Mouse (Mus musculus): ENCODE measurements at regions not wholly inside any gene's neighbourhood (a gene's known extent, or its start where the extent isn't known, plus 50 kb on each side); places are given as distances from the start of the nearest gene placed in this dataset.

DNA sequence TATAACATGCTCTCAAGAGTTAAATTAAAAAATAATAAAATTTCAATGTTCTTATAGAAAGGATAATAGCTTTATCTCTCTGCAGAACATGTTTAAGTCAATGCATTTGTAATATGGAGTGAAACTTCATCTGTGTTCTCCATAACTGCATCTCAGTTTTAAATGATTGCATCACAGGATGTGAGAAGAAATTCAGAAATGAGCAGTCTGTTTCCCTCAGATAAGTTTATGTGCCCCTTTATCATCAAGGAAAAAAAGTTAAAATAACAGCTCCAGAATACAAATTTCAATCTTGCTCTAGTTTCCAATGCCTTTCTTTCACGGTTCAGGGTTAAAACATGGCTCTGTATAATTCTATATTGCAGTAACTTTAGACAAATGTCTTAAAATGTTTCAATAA is 1048.3 kb downstream of the Pla2g4a start:
- intact Hi-C loops (cut with DNase I), result no loop called here
- no peak for DNase-seq (ENCODE audit: low spot score in 2 of 2)

- no peak for DNase-seq (ENCODE audit: low spot score in 2 of 2)
- intact Hi-C loops (cut with DNase I), result no loop called here
These were observed 1057.0 kb downstream of the Pla2g4a start for GRCm38 (mm10) chr1:148904067-148904466.

DNA sequence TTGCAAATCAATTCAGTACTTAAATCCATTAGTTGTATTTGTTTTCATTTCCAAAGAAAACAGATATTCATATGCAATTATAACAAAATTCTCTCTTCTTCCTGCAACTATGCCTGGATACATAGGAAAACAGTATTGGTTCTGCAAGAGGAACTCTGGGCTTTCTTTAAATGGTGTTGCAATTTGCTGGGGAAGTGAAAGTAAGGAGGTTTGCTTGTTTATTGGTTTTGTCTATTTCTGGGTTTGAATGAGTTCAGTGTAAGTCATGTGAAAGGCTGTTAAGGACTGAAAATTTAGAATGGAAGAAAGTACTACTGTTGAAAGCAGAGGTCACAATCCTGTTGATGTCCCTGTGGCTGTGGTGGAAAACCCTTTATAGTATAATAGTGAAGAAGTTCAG is 1058.0 kb downstream of the Pla2g4a start:
- intact Hi-C loops (cut with DNase I), result no loop called here
- DNase-seq (ENCODE audit: low spot score in 2 of 2), result peak in 1 of 2 experiments; percentile 4

DNA sequence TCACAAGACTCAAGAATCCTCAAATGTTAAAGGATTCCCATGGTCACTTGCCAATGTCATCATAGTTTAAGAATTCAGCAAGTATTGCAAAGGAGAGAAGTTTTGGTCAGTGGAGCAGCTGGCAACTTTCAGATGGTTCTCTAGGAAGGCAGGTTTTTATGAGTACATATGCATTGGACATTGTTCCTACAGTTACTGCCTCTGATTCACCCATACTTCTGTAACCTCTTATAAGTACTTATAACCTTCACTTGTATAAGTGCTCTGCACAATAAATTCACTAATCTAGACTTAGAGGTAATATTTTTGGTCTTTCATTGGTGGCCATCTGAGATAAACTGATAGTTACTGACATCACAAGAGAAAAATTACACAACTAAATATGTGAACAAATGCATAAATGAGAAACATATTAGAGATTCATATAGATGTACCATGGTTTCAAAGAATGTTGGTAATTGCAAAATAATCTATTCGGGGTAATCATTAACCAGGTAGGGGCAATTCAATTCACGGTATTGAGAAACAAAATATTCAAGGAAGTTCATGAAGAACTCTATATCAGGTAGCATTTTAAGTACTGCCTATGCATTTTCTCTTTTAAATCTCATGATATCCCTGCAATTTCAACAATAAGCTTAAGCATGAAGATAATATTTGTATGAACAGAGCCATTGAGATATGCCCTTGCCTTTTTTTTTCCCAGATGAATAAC is 1059.6 kb downstream of the Pla2g4a start:
- no peak for DNase-seq (ENCODE audit: low spot score in 2 of 2)
- intact Hi-C loops (cut with DNase I), result no loop called here

GRCm38 (mm10) chr1:148870788-148871187 is 1090.3 kb downstream of the Pla2g4a start:
- intact Hi-C loops (cut with DNase I), result no loop called here
- DNase-seq (ENCODE audit: low spot score in 2 of 2), result no peak

DNA sequence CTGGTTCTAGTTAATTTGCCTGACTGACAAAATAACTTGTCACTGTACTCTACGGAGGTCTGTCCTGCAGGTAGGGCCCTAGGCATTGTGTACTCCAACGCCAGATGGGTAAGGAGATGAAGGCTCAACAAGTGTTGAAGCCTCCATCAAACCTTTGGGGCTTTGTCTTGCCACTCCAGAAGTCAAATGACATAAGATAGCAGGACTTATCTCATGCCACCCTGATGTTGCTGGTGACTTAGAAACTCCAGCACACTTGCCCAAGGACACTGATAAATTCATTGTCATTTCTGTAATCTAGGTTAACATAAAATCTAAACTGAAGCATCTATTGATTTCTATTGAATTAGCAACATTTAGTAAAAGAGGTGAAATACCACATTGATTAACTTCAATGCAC is 1097.5 kb downstream of the Pla2g4a start:
- no peak for DNase-seq (ENCODE audit: low spot score in 2 of 2)
- intact Hi-C loops (cut with DNase I), result no loop called here

- DNase-seq (ENCODE audit: low spot score in 2 of 2), result no peak
- intact Hi-C loops (cut with DNase I), result no loop called here
These were observed 1108.1 kb downstream of the Pla2g4a start for GRCm38 (mm10) chr1:148852990-148853389.

- no peak for DNase-seq (ENCODE audit: low spot score in 2 of 2)
- intact Hi-C loops (cut with DNase I), result no loop called here
These were observed 1114.5 kb downstream of the Pla2g4a start for GRCm38 (mm10) chr1:148846595-148846994.

- intact Hi-C loops (cut with DNase I), result no loop called here
- DNase-seq (ENCODE audit: low spot score in 2 of 2), result no peak
These were observed 1137.9 kb downstream of the Pla2g4a start for GRCm38 (mm10) chr1:148823146-148823545.

DNA sequence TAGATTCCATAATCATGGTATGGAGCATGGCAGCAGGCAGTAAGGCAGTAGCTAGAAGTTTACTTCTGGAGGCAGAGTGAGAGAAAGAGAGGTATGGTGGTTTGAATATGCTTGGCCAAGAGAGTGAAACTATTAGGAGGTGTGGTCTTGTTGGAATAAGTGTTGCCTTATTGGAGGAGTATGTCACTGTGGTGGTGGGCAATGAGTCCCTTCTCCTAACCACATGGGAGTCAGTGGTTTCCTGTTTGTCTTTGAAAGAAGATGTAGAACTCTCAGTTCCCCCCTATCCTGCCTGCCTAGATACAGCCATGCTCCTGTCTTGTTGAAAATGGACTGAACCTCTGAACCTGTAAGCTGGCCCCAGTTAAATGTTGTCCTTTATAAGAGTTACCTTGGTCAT is 1152.4 kb downstream of the Pla2g4a start:
- intact Hi-C loops (cut with DNase I), result no loop called here
- DNase-seq (ENCODE audit: low spot score in 2 of 2), result no peak

DNA sequence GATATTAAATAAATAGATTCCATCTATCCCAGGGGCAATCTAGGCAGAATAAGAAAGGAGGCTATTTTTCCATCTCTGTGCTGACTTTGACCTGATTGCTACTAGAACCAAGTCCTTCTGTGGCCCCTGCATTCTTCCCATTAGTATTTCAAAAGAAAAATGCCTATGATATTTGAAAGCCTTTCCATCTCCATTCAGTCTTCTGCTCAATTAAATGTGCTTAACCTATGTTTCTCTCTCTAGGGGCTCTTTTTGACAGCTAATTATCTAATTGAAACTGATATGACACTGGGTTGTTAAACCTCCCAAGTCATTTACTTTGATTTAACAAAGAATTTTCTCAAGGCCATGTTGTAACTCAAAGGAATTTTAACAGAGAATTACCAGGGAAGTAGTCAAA is 1164.0 kb downstream of the Pla2g4a start:
- intact Hi-C loops (cut with DNase I), result no loop called here
- DNase-seq (ENCODE audit: low spot score in 2 of 2), result no peak

GRCm38 (mm10) chr1:148750806-148751205 is 1210.3 kb downstream of the Pla2g4a start:
- DNase-seq (ENCODE audit: low spot score in 2 of 2), result peak; percentile 12 to 32
- intact Hi-C loops (cut with DNase I), result no loop called here

- DNase-seq (ENCODE audit: low spot score in 2 of 2), result no peak
These were observed 1239.0 kb downstream of the Pla2g4a start for GRCm38 (mm10) chr1:148722106-148722505.

GRCm38 (mm10) chr1:148721409-148721808 is 1239.7 kb downstream of the Pla2g4a start:
- intact Hi-C loops (cut with DNase I), result no loop called here
- no peak for DNase-seq (ENCODE audit: low spot score in 2 of 2)

More at GRCm38 (mm10) chr1:148722106-148722505, 1239.0 kb downstream of the Pla2g4a start:
- intact Hi-C loops (cut with DNase I), result no loop called here

- intact Hi-C loops (cut with DNase I), result no loop called here
- DNase-seq (ENCODE audit: low spot score in 2 of 2), result no peak
These were observed 1240.1 kb downstream of the Pla2g4a start for GRCm38 (mm10) chr1:148720980-148721379.

DNA sequence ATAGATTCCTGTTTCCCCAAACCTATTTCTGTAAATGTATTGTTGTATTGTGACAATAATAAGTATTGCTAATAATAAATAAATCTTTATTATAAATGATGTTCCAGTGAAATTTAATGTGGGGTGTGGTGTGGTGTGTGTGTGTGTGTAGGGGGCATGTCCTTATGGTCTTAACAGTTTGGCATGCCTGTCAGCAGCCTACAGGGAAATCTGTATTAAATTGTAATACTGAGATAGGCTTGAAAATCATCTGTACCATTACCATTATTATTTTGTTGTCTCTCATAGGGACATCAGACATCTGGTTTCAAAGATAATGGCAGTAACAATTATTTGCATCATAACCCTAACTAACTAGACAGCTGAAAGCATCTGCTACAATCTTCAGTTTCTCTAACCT is 1253.0 kb downstream of the Pla2g4a start:
- intact Hi-C loops (cut with DNase I), result no loop called here
- DNase-seq (ENCODE audit: low spot score in 2 of 2), result no peak

DNA sequence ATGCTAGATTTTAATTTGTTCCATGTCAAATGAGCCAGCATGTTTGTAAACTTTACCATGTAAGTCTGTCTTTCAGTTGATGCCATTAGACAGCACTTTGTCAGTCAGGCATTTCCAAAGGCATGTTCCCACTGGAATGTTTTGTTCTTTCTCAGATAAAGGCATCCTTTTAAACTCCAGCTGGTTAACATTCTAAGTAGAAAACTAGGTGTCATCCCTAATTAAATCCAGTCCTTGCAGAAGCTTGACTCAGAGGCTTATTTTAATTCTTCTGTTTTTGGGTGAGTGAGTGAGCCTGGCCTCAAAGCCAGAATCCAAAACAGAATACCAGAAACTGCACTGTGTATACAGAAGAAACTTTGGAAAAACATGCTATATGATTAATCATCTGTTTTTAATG is 1253.4 kb downstream of the Pla2g4a start:
- intact Hi-C loops (cut with DNase I), result no loop called here
- peak in 1 of 2 experiments; percentile 48 for DNase-seq (ENCODE audit: low spot score in 2 of 2)

DNA sequence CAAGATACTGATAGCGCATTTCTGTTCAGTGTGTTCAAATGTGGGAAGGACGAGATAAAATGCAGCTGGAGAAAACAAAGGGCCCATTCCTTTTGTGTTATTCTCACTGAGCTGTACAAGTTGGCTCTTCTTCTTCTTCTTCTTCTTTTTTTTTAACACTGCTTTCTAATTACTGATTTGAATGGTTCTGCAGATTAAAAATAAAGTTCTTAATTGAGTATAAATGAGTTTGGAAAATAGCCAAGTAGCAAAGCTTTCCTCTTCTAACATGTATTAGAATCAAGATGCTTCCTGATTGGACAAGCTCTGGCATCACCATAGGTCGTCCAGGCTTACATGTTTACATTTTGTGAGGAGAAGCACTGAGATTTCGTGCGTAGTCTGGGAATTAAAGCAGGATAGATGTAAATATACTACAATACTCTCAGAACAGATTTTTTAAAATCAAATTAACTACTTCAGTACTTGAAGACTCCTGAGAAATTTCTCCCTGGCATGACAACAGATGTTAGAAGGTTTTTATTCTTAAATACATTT is 1254.8 kb downstream of the Pla2g4a start:
- no peak for DNase-seq (ENCODE audit: low spot score in 2 of 2)
- intact Hi-C loops (cut with DNase I), result no loop called here

DNA sequence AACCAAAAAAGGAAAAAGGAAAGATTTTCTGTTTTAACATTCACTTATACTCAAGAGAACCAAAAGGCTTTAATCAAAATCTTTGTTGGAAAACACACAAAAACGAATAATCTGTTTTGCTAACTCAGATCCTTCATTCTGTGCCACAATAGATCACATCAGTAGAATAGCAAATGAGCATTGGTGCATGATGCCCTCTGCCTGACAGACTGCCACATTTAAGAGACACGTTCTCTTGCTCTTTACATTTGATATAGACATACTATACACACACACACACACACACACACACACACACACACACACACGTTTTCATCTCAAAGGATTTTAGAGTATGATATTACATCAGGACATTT is 1260.5 kb downstream of the Pla2g4a start:
- intact Hi-C loops (cut with DNase I), result no loop called here
- DNase-seq (ENCODE audit: low spot score in 2 of 2), result no peak

GRCm38 (mm10) chr1:148699854-148700598 is 1261.1 kb downstream of the Pla2g4a start:
- DNase-seq (ENCODE audit: low spot score in 2 of 2), result no peak
- intact Hi-C loops (cut with DNase I), result no loop called here

GRCm38 (mm10) chr1:148690085-148690484 is 1271.0 kb downstream of the Pla2g4a start:
- intact Hi-C loops (cut with DNase I), result no loop called here
- no peak for DNase-seq (ENCODE audit: low spot score in 2 of 2)

All from left cerebral cortex, postnatal 25 days (tissue).